Mouse (Mus musculus): Measurements from ENCODE around the gene Amigo1. TPM values are rescaled to one million over a fixed set of nuclear protein-coding genes. Genes with fewer than 3 reads are reported as not detected.

Amigo1 gene
- polyA plus RNA-seq, 1 experiment = 1.8 TPM

GRCm38 (mm10) chr3:108199231-108199630 is 13.1 kb downstream of the Amigo1 start:
- no peak for TF ChIP-seq GATA1 (IDR thresholded peaks at IDR 0.05; ENCODE audit: low read length)

GRCm38 (mm10) chr3:108200329-108201323 is 14.5 kb downstream of the Amigo1 start, which contains the start of gene Cyb561d1:
TSS of gene Cyb561d1 (minus strand) at chr3:108201212.
- TF ChIP-seq GATA1 (IDR thresholded peaks at IDR 0.05; ENCODE audit: low read length) = no peak

GRCm38 (mm10) chr3:108202506-108202905 is 16.4 kb downstream of the Amigo1 start:
- TF ChIP-seq GATA1 (IDR thresholded peaks at IDR 0.05; ENCODE audit: low read length) = no peak

- no peak for TF ChIP-seq GATA1 (IDR thresholded peaks at IDR 0.05; ENCODE audit: low read length)
These were observed 17.1 kb downstream of the Amigo1 start for GRCm38 (mm10) chr3:108203212-108203611.

- TF ChIP-seq GATA1 (IDR thresholded peaks at IDR 0.05; ENCODE audit: low read length) = no peak
These were observed 17.6 kb downstream of the Amigo1 start for GRCm38 (mm10) chr3:108203621-108204325.

GRCm38 (mm10) chr3:108204470-108204869 is 18.3 kb downstream of the Amigo1 start:
- no peak for TF ChIP-seq GATA1 (IDR thresholded peaks at IDR 0.05; ENCODE audit: low read length)

GRCm38 (mm10) chr3:108205601-108206000 is 19.5 kb downstream of the Amigo1 start:
- TF ChIP-seq GATA1 (IDR thresholded peaks at IDR 0.05; ENCODE audit: low read length) = no peak

GRCm38 (mm10) chr3:108206731-108207375 is 20.7 kb downstream of the Amigo1 start:
- no peak for TF ChIP-seq GATA1 (IDR thresholded peaks at IDR 0.05; ENCODE audit: low read length)

- TF ChIP-seq GATA1 (IDR thresholded peaks at IDR 0.05; ENCODE audit: low read length) = no peak
These were observed 22.9 kb downstream of the Amigo1 start for GRCm38 (mm10) chr3:108209001-108209400.

GRCm38 (mm10) chr3:108209536-108209935 is 23.4 kb downstream of the Amigo1 start:
- TF ChIP-seq GATA1 (IDR thresholded peaks at IDR 0.05; ENCODE audit: low read length) = no peak

- TF ChIP-seq GATA1 (IDR thresholded peaks at IDR 0.05; ENCODE audit: low read length) = no peak
These were observed 24.0 kb downstream of the Amigo1 start for GRCm38 (mm10) chr3:108209946-108210770.

GRCm38 (mm10) chr3:108210771-108211139 is 24.6 kb downstream of the Amigo1 start, which contains the start of gene Atxn7l2:
TSS of gene Atxn7l2 (minus strand) at chr3:108210934.
- TF ChIP-seq GATA1 (IDR thresholded peaks at IDR 0.05; ENCODE audit: low read length) = no peak

GRCm38 (mm10) chr3:108211845-108212244 is 25.7 kb downstream of the Amigo1 start:
- no peak for TF ChIP-seq GATA1 (IDR thresholded peaks at IDR 0.05; ENCODE audit: low read length)

- TF ChIP-seq GATA1 (IDR thresholded peaks at IDR 0.05; ENCODE audit: low read length) = no peak
These were observed 26.3 kb downstream of the Amigo1 start for GRCm38 (mm10) chr3:108212406-108212805.

- TF ChIP-seq GATA1 (IDR thresholded peaks at IDR 0.05; ENCODE audit: low read length) = no peak
These were observed 28.6 kb downstream of the Amigo1 start for GRCm38 (mm10) chr3:108214734-108215133.

All from G1E-ER4 (cell line).